Mouse (Mus musculus): ENCODE measurements around the gene Gm35549.

The Gm35549 gene

DNA sequence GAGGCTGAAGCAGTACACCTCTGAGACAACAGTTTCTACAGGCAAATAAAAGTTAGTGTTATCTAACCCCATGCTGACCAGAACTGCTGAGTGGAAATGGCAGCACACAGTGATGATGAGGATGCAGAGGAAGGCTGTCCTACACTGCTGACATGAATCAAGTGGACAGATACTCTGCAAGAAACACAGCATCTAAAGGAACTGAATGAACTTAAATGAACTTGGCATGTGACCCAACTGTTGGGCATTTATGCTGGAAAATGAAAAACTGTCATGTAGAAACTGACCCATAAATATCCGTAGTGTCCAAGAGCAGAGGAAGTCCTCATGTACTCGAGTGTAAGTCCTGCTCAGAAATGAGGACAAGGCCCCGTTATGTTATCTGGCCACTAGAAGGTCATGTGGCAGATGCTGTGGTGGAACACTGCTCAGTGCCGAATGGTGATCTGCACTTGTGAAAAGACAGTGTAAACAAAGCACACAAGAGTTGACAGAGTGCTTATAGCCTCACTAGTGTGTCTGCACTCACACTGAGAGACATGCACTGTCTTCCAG lies 13.9 kb downstream of the Gm35549 start:
- in situ Hi-C loops (cut with MboI, MseI): loop anchor here (5.0 kb wide), 1 partner anchor 93 kb away; no protein-coding TSS in a partner anchor

DNA sequence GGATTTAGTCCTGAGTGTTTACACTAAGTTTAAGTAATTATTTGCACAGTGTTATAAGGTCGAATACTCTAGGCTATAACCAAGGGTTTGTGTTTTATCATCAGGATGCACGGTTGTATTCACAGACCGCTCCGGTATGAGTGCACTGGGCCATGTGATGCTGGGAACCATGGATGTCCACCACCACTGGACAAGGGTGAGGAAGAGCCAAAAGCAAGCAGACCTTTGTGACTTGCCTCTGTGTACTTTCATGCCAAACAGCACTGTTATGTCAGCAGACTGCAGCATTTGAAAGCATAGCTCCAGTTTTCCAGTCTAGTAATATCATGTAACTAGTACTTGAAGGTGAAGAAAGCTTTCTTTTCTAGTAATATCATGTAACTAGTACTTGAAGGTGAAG lies 17.1 kb downstream of the Gm35549 start:
- in situ Hi-C loops (cut with MboI, MseI): loop anchor here (5.0 kb wide), 1 partner anchor 89 kb away; no protein-coding TSS in a partner anchor

DNA sequence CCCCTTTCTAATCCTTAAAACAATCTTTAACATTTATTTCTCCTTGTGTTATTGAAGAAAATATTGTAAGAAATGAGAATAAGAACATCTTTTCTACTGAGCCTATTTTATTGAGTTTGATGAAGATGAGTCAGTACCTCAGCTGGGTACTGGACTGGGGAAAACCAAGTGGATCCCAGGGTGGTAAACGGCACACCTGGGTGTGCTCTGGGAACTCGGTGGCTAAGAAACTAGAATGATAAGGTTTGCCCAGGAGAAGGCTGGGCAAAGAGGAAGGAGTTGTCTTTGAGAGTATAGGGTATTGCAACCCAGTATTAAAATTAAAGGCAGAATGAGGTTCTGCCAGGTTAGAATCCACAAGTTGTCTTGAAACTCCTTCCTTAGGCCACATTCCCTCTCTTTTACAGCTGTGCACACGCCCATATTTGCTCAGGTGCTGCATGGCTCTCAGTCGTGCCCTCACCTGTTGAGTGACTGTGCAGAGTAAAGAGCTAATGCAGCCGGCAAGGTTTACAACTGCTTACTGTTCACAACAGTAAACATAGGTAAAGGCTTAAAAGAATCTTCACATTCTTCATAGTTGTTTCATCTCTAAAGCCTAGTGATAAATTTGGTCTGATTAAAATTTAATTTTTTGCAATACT lies 20.3 kb downstream of the Gm35549 start:
- in situ Hi-C loops (cut with MboI, MseI): no loop called here

DNA sequence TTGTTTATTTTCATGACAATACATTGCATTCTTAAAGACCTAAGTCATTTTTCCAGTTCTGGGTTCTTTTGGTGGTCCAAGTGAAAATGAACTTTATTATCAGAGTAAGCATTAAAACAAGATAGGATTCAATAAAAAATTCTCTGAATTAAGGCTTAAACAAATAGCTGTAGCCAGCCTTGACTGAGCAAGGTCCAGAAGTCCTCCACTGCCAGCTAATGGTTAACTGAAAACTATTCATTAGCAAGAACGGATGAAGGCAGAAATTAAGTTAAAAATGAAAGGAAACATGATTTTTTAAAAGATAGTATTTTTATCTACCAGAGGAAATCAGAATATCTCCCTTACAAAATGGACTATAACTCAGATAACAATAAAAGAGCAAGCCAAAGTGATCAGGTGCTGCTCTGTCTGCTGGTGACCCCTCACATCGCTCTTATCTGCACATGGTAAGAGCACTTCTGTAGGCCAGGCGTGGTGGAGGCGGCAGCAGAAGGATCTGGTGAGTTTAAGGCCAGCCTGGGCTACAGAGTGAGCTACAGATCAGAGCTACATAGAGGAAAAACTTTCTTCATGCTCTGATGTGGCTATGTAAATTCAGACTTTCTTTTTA lies 28.5 kb downstream of the Gm35549 start:
- in situ Hi-C loops (cut with MboI, MseI): no loop called here

DNA sequence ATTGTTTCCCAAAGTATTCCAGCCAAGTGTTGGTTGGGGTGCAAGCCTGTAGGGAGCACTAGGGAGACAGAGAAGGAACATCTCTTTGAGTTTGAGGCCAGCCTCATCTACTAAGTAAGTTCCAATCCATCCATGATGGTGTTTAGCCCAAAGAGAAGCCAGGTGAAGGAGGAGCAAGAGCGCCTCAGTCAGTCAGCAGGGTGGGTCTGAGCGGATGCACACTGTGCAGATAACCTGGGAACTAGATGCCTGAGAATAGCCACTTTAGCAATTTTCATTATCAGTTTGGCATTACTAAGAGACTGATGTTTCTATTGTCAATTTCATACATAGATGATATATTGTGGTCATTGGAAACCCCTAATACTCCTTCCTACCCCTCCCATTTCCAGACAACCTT lies 29.1 kb downstream of the Gm35549 start:
- in situ Hi-C loops (cut with MboI, MseI): no loop called here

DNA sequence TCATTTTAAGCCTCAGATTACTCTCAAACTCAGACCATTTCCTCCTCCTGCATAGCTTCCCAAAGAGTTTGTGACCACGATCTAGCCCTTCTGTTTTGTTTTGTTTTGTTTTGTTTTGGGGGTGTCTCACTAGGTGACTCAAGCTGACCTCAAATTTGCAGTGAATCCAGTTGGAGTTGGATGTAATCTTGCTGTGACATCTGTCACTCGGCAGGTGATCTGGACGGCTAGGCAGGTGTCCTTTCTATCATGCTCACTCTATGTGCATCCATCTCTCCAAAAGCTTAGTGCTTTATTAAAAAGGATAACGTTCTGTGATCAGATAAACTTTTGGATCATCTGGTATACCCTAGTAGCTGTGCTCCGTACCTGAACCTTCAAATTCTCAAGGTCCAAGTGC lies 31.4 kb downstream of the Gm35549 start:
- in situ Hi-C loops (cut with MboI, MseI): no loop called here

DNA sequence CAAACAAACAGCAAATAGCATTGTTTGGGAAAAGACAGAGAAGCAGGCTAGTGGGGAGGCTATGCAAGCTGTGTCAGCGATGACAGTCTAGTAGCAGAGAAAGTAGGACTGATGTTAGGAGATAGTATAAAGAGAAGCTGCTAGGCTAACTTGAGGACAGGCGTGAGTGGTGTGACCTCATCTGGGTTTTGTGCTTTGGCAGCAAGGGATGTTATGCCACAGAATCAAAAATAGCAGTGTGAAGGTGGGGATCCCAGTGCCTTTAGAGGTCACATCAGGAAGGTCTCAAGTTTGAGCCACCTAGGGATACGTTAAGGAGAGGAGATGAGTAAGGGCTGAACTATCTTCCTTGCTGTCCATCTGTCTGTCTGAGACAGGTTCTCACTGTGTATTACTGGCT lies 33.6 kb downstream of the Gm35549 start:
- in situ Hi-C loops (cut with MboI, MseI): no loop called here

DNA sequence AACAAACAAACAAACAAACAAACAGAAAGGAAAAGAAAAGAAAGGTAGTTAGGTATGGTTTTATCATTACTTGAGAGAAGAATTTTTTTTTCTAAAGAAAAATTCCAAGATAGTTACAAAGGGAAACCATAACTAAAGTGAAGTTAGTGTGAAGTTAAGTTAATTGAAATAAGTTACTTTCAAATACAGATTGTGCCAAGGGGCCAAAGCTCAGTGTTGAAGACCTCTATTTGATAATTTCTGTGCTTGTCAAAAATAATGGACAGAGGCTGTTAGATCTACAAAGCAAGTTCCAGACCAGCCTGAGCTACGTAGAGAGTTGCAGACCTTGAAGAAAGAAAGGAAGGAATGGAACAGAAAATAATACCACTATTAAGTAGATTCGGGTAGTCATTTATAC lies 36.6 kb downstream of the Gm35549 start:
- in situ Hi-C loops (cut with MboI, MseI): no loop called here

DNA sequence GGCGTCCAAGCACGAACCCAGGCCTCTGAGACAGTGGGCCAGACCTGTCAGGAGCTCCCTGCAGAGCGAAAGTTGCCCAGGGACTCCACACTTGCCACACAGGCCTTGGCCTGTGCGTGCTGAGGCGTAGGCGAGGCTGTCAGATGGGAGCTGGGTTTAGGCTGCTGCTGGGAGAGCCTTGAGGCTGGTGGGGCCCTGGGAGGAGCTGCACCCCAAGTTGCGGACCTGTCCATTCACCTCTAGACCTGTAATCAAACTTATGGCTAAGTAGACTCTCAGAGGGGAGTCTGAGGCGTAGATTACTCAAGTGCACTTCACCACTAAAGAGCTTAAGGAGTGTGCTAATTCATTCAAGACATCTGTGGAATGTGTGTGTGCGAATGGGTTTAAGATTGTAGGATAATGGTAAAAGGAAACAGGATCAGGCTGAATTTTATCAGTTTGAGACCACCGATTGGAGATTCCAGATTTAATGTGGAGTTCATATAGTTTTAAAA lies 37.9 kb downstream of the Gm35549 start:
- in situ Hi-C loops (cut with MboI, MseI): no loop called here

DNA sequence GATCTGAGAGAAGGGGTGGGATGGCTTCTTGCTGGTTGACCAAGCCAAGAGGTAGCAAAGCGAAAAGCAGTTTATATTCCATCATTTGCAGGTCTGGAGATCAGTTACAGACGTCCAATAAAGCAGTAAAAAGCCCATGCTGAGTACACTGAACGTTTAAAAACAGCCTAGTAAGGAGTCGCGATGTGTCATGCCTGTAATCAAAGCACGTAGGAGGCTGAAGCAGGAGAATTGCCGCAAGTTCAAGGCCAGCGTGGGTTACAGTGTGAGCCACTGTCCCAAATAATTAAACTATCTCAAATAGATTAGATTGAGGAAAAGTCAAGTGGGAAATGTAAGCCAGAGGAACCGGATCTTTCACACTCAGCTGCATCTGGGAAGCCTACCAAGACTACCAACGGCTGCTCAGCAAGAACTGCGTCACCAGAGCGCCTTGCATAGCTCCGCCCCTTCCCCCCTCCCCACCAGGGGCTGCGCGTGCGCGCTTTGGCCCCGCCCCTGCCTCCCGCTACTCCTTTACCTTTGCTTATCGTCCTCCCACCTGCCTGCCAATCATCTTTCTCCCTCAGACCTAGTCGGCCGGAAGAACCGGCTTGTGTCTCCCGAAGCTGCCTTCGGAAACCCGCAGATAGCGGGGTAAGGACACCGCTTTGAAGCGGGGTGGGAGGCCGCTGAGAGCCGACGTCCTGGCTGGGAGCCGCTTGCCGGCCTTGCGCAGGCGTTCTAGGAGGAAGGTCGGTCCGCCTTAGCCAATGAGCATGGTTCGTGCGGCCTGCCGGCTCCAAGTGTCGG lies 38.6 kb downstream of the Gm35549 start, which contains the start of gene Tcaim:
Gene Tcaim, plus strand, starts transcription at position 487 of the 792 bp plus-strand sequence.
- in situ Hi-C loops (cut with MboI, MseI): no loop called here

DNA sequence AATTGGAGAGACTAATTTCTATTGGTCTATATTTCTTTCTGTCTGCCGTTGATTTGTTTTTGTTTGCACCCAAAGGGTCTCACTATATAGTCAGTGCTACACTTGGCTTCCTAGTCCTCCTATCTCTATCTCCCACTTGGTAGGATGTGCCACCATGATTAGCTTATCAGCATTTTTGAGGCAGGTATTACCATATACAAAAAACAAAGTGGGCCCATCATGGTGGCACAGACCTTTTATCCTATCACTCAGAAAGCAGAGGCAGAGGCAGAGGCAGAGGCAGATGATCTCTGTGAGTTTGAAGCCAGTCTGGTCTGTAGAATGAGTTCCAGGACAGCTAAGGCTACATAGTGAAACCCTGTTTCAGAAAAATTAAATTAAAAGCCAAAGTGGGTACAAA lies 57.3 kb downstream of the Gm35549 start:
- in situ Hi-C loops (cut with MboI, MseI): no loop called here

DNA sequence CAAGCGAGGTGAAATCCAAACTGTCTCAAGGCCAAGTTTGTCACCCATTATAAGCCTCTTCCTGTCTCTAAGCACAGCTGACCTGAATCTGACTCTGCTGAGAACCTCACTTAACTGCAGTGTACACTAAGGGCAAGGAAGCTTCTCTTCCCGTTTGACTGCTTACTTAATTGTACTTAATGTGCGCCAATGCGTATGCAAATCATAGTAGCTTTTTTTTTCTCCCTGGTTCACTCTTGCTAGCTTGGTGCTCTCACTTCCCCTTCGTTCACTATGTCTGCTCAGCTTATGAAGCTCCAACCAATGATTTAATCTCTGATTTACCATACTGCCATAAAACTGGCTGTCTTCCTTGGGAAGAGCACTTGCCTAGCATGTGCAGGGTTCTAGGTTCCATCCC lies 58.6 kb downstream of the Gm35549 start:
- in situ Hi-C loops (cut with MboI, MseI): no loop called here
